Mouse (Mus musculus): ENCODE data around the gene Gm28230. TPM values are rescaled to one million over a fixed set of nuclear protein-coding genes. Genes with fewer than 3 reads are reported as not detected.
A peak's percentile ranks its signal among the peaks of the same experiment; 100 is the strongest.

Gm28230 gene
- polyA plus RNA-seq, 1 experiment from 2014 or later = 0.05 TPM

- no peak for ATAC-seq (ENCODE audit: borderline replicate concordance, extremely low read depth, low FRiP score, low TSS enrichment)
- no peaks in the 10 kb centered on the region for H3K36me3 ChIP-seq
- H3K9me3 ChIP-seq = no peaks in the 10 kb centered on the region
- peaks cover 99% of the 10 kb centered on the region for H3K27me3 ChIP-seq
- WGBS = 2% methylated on average over 43 of the region's 43 CpGs
- no peak overlapping the region for H3K9ac ChIP-seq
- H3K4me2 ChIP-seq = no peak overlapping the region
- no peak overlapping the region for H3K27ac ChIP-seq
- H3K4me3 ChIP-seq = no peak overlapping the region
- peaks cover 12% of the 10 kb centered on the region for H3K4me1 ChIP-seq
Measured at GRCm38 (mm10) chr2:74740311-74741091, 14.0 kb downstream of the Gm28230 start.

DNA sequence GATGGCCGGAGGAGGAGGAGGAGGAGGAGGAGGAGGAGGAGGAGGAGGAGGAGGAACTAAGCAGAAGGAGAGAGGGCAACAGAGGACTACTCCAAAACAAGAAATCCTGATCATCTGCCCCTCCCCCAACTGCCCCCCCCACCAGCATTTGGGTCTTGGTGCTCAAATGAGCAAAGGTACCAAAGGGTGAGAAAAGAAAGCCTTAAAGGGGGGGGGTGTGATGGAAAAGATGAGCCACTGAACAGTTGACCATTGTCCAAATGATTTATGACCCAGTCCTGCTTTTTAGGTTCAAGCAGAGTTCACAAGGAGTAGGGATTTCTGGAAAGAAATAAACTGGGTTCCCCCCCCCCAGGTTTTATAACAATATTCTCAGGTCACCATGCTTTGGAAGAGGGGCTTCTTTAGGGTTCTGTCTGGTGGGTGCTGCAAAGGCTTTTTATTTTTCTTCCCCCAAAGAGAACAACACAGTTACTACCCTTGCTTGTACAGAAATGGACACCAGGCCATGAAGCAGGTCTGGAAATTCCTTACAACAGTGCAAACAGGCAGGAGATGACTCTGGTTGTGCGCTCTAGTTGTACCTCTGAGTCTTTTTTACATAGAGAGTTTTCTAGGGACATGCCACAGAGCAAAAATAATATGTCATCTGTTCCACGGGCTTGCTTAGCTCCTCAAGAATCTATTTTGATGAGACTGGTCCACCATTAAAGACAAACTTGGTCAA is 14.9 kb downstream of the Gm28230 start:
- no peak overlapping the region for H3K27ac ChIP-seq
- 24% methylated on average over 2 of the region's 3 CpGs for WGBS
- H3K9me3 ChIP-seq = no peaks in the 10 kb centered on the region
- peaks cover 5% of the 10 kb centered on the region; the same call in 1 of the 2 replicates for H3K4me1 ChIP-seq
- no peaks in the 10 kb centered on the region for H3K36me3 ChIP-seq
- no peak overlapping the region for H3K4me2 ChIP-seq
- ATAC-seq (ENCODE audit: borderline replicate concordance, extremely low read depth, low FRiP score, low TSS enrichment) = no peak
- H3K27me3 ChIP-seq = peaks cover 99% of the 10 kb centered on the region
- H3K9ac ChIP-seq = no peak overlapping the region
- H3K4me3 ChIP-seq = no peak overlapping the region

GRCm38 (mm10) chr2:74741979-74742277 is 15.4 kb downstream of the Gm28230 start:
- peaks cover 99% of the 10 kb centered on the region for H3K27me3 ChIP-seq
- H3K27ac ChIP-seq = no peak overlapping the region
- H3K4me1 ChIP-seq = peaks cover 8% of the 10 kb centered on the region; the same call in 1 of the 2 replicates

GRCm38 (mm10) chr2:74745540-74746297 is 19.2 kb downstream of the Gm28230 start:
- H3K9me3 ChIP-seq = no peaks in the 10 kb centered on the region
- peaks cover 99% of the 10 kb centered on the region for H3K27me3 ChIP-seq
- peaks cover 12% of the 10 kb centered on the region; the same call in 1 of the 2 replicates for H3K4me1 ChIP-seq
- no peak for ATAC-seq (ENCODE audit: borderline replicate concordance, extremely low read depth, low FRiP score, low TSS enrichment)
- H3K4me2 ChIP-seq = no peak overlapping the region
- H3K27ac ChIP-seq = no peak overlapping the region
- 7% methylated on average over 6 of the region's 6 CpGs for WGBS
- H3K4me3 ChIP-seq = no peak overlapping the region
- H3K36me3 ChIP-seq = no peaks in the 10 kb centered on the region
- no peak overlapping the region for H3K9ac ChIP-seq

More at GRCm38 (mm10) chr2:74741979-74742277, 15.4 kb downstream of the Gm28230 start:
- H3K9me3 ChIP-seq = no peaks in the 10 kb centered on the region
- H3K9ac ChIP-seq = no peak overlapping the region
- no peaks in the 10 kb centered on the region for H3K36me3 ChIP-seq
- H3K4me3 ChIP-seq = no peak overlapping the region
- no peak for ATAC-seq (ENCODE audit: borderline replicate concordance, extremely low read depth, low FRiP score, low TSS enrichment)
- no peak overlapping the region for H3K4me2 ChIP-seq

DNA sequence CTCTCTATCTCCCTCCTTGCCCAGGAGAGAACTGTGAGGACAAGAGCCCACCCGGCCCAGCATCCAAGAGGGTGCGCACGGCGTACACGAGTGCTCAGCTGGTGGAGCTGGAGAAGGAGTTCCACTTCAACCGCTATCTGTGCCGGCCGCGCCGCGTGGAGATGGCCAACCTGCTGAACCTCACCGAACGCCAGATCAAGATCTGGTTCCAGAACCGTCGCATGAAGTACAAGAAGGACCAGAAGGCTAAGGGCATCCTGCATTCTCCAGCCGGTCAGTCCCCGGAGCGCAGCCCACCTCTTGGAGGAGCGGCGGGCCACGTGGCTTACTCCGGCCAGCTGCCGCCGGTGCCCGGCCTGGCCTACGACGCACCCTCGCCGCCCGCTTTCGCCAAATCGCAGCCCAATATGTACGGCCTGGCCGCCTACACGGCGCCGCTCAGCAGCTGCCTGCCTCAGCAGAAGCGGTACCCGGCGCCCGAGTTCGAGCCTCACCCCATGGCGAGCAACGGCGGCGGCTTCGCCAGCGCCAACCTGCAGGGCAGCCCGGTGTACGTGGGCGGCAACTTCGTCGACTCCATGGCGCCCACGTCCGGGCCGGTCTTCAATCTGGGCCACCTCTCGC is 19.9 kb downstream of the Gm28230 start:
- peaks cover 12% of the 10 kb centered on the region; the same call in 1 of the 2 replicates for H3K4me1 ChIP-seq
- ATAC-seq (ENCODE audit: borderline replicate concordance, extremely low read depth, low FRiP score, low TSS enrichment) = no peak
- 2% methylated on average over 58 of the region's 58 CpGs for WGBS
- H3K36me3 ChIP-seq = no peaks in the 10 kb centered on the region
- H3K4me2 ChIP-seq = 0 out of 2 replicates have a peak overlapping the region, but pooled peaks have one; percentile 1
- H3K4me3 ChIP-seq = no peak overlapping the region; the same call in 1 of the 2 replicates
- no peak overlapping the region for H3K9ac ChIP-seq
- peaks cover 100% of the 10 kb centered on the region for H3K27me3 ChIP-seq
- no peaks in the 10 kb centered on the region for H3K9me3 ChIP-seq
- no peak overlapping the region for H3K27ac ChIP-seq

GRCm38 (mm10) chr2:74747006-74747405 is 20.5 kb downstream of the Gm28230 start:
- ATAC-seq (ENCODE audit: borderline replicate concordance, extremely low read depth, low FRiP score, low TSS enrichment) = no peak
- no peak overlapping the region for H3K27ac ChIP-seq
- 6% methylated on average over 24 of the region's 24 CpGs for WGBS

DNA sequence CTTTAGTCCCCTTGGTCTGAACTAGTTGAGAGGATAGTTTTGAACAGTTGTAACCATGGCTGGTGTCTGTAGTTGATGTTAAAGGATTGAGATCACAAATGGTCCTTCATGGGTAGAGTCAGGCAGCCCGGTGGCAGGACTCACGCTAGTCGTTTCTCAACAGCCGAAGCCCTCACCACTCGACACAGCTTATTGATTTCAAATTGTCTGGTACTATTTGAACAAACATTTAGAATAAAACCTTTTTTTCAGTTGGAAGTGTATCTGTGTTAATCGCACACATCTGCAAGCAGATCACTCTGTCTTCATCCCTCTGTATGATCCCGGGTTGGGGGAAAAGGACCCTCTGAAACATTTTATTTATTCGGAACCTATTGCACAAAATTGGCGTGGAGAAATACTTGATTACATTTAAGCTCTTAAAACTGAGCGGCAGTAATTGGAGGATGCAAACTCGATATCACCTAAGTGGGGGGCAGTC is 21.2 kb downstream of the Gm28230 start:
- Histone ChIP-seq H3K9ac (no peak overlapping the region), H3K4me1 (peaks cover 12% of the 10 kb centered on the region; the same call in 1 of the 2 replicates), H3K9me3 (no peaks in the 10 kb centered on the region), H3K4me3 (no peak overlapping the region), H3K4me2 (no peak overlapping the region), H3K27ac (no peak overlapping the region), H3K36me3 (no peaks in the 10 kb centered on the region), H3K27me3 (peaks cover 100% of the 10 kb centered on the region)
- ATAC-seq (ENCODE audit: borderline replicate concordance, extremely low read depth, low FRiP score, low TSS enrichment) = no peak
- WGBS = 17% methylated on average over 11 of the region's 11 CpGs

More at GRCm38 (mm10) chr2:74747006-74747405, 20.5 kb downstream of the Gm28230 start:
- H3K4me1 ChIP-seq = peaks cover 12% of the 10 kb centered on the region; the same call in 1 of the 2 replicates
- H3K27me3 ChIP-seq = peaks cover 100% of the 10 kb centered on the region
- no peak overlapping the region; the same call in 1 of the 2 replicates for H3K4me3 ChIP-seq
- H3K4me2 ChIP-seq = no peak overlapping the region
- H3K9ac ChIP-seq = no peak overlapping the region
- no peaks in the 10 kb centered on the region for H3K9me3 ChIP-seq
- H3K36me3 ChIP-seq = no peaks in the 10 kb centered on the region

GRCm38 (mm10) chr2:74748436-74748995 is 22.0 kb downstream of the Gm28230 start:
- Histone ChIP-seq H3K36me3 (no peaks in the 10 kb centered on the region), H3K4me2 (no peak overlapping the region), H3K4me1 (peaks cover 16% of the 10 kb centered on the region; the same call in 1 of the 2 replicates), H3K9me3 (no peaks in the 10 kb centered on the region), H3K9ac (no peak overlapping the region), H3K4me3 (no peak overlapping the region), H3K27me3 (peaks cover 100% of the 10 kb centered on the region), H3K27ac (no peak overlapping the region)
- no peak for ATAC-seq (ENCODE audit: borderline replicate concordance, extremely low read depth, low FRiP score, low TSS enrichment)
- WGBS = 12% methylated on average over 9 of the region's 9 CpGs

GRCm38 (mm10) chr2:74749337-74750121 is 23.0 kb downstream of the Gm28230 start:
- peaks cover 16% of the 10 kb centered on the region; the same call in 1 of the 2 replicates for H3K4me1 ChIP-seq
- H3K4me3 ChIP-seq = peak overlapping the region; percentile 14
- H3K4me2 ChIP-seq = peak overlapping the region; percentile 42
- no peak overlapping the region for H3K9ac ChIP-seq
- peaks cover 100% of the 10 kb centered on the region for H3K27me3 ChIP-seq
- no peaks in the 10 kb centered on the region for H3K36me3 ChIP-seq
- H3K9me3 ChIP-seq = no peaks in the 10 kb centered on the region
- under 1% methylated on average over 47 of the region's 47 CpGs for WGBS
- H3K27ac ChIP-seq = no peak overlapping the region
- no peak for ATAC-seq (ENCODE audit: borderline replicate concordance, extremely low read depth, low FRiP score, low TSS enrichment)

DNA sequence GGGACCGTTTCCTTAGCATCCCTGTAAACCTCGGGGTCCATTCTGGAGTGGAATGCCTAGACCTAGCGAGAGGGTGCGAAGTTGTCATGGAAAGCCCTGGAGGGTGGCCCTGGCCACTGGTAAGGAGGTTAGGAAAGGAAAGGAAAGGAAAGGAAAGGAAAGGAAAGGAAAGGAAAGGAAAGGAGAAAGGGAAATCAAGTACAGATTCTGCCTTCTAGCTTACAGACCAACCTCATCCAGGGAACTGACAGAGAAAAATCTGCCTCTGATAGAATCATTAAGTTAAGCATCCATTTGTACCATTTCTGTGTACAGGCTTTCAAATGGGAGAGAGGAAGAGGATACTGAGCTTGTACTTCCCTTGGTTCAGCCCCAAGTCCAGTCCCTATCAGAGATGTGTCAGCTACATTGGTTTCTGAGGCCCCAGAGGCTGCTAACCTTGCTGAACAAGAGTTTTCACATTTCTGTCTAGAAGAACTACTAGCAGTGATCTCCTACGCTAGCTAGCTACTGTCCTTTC is 24.3 kb downstream of the Gm28230 start:
- Histone ChIP-seq H3K4me2 (no peak overlapping the region), H3K4me3 (no peak overlapping the region), H3K4me1 (peaks cover 16% of the 10 kb centered on the region; the same call in 1 of the 2 replicates), H3K9me3 (no peaks in the 10 kb centered on the region), H3K27ac (no peak overlapping the region), H3K9ac (no peak overlapping the region), H3K27me3 (peaks cover 100% of the 10 kb centered on the region), H3K36me3 (no peaks in the 10 kb centered on the region)
- ATAC-seq (ENCODE audit: borderline replicate concordance, extremely low read depth, low FRiP score, low TSS enrichment) = no peak
- WGBS = 42% methylated on average over 5 of the region's 5 CpGs
